Mouse (Mus musculus): ENCODE data around the gene Gpr137b.
"Not testable (repeated sequence)": the region's sequence is repeated elsewhere in the genome, so short reads cannot be mapped to it uniquely, and the experiment has no call there.

- not testable (repeated sequence) for TF ChIP-seq CTCF, EP300 (IDR thresholded peaks at IDR 0.05; ENCODE audit: low read depth)
Measured at GRCm38 (mm10) chr13:13366371-13366770, 27.4 kb downstream of the Gpr137b start.

Measured in liver, postnatal 0 days (tissue).